Comparison of ENCODE assay signal across 15 mouse cellular contexts in genomic region chr9:25048289-25048688, GRCm38 (mm10). TPM values are rescaled to one million over a fixed set of nuclear protein-coding genes. Genes with fewer than 3 reads are reported as not detected.
A peak's percentile ranks its signal among the peaks of the same experiment; 100 is the strongest.
DNase-seq lines count a peak whose midpoint lies in the region; ATAC-seq and TF ChIP-seq lines count a peak whose summit lies in the region.
"Had no signal": no experiment of that assay in that cellular context is flagged by ENCODE, and none has a peak within 500 bp of the region (broad histone marks: within the 10 kb centered on the region; RNA-seq: fewer than 3 reads in every experiment).

No protein-coding gene starts in this region.

- no peak overlapping the region for H3K9ac ChIP-seq in heart, embryonic 13.5 days
- H3K9ac ChIP-seq in heart, embryonic 11.5 days (ENCODE audit: low read depth, low read length): no peak overlapping the region
- H3K9ac ChIP-seq in lung, embryonic 15.5 days: no peak overlapping the region
- no peak overlapping the region for H3K9ac ChIP-seq in heart, postnatal 0 days (replicated peaks; ENCODE audit: low read depth, low read length)
- H3K9ac ChIP-seq: forebrain, embryonic 15.5 days had no signal

- H3K27me3 ChIP-seq in heart, embryonic 13.5 days (replicated peaks): no peaks in the 10 kb centered on the region
- no peaks in the 10 kb centered on the region for H3K27me3 ChIP-seq in heart, embryonic 11.5 days (ENCODE audit: control insufficient read depth, insufficient read depth, low read length)
- no peaks in the 10 kb centered on the region for H3K27me3 ChIP-seq in lung, embryonic 15.5 days
- no peaks in the 10 kb centered on the region for H3K27me3 ChIP-seq in heart, postnatal 0 days (ENCODE audit: control insufficient read depth, insufficient read depth, low read length)
- H3K27me3 ChIP-seq: forebrain, embryonic 15.5 days had no signal

- H3K9me3 ChIP-seq in heart, embryonic 13.5 days: no peaks in the 10 kb centered on the region
- no peaks in the 10 kb centered on the region for H3K9me3 ChIP-seq in heart, embryonic 11.5 days (replicated peaks; ENCODE audit: control insufficient read depth, low read length)
- no peaks in the 10 kb centered on the region for H3K9me3 ChIP-seq in lung, embryonic 15.5 days
- H3K9me3 ChIP-seq in heart, postnatal 0 days (replicated peaks; ENCODE audit: control insufficient read depth, low read length): no peaks in the 10 kb centered on the region
- H3K9me3 ChIP-seq: forebrain, embryonic 15.5 days had no signal

- H3K36me3 ChIP-seq in heart, embryonic 13.5 days: no peaks in the 10 kb centered on the region
- no peaks in the 10 kb centered on the region for H3K36me3 ChIP-seq in heart, embryonic 11.5 days (ENCODE audit: control insufficient read depth, insufficient read depth, low read length)
- no peaks in the 10 kb centered on the region for H3K36me3 ChIP-seq in lung, embryonic 15.5 days
- no peaks in the 10 kb centered on the region for H3K36me3 ChIP-seq in heart, postnatal 0 days (replicated peaks; ENCODE audit: control insufficient read depth, insufficient read depth, low read length)
- H3K36me3 ChIP-seq: forebrain, embryonic 15.5 days had no signal

- H3K4me2 ChIP-seq in heart, embryonic 13.5 days: peak overlapping the region; percentile 18; the same call in 1 of the 2 replicates
- no peak overlapping the region for H3K4me2 ChIP-seq in heart, embryonic 11.5 days
- peak overlapping the region; percentile 26; the same call in 1 of the 2 replicates for H3K4me2 ChIP-seq in lung, embryonic 15.5 days
- H3K4me2 ChIP-seq in heart, postnatal 0 days (ENCODE audit: low read depth, low read length): peak overlapping the region; percentile 28; the same call in 1 of the 2 replicates
- H3K4me2 ChIP-seq: forebrain, embryonic 15.5 days had no signal

- ATAC-seq in heart, embryonic 13.5 days (ENCODE audit: extremely low read depth, insufficient number of reproducible peaks, low FRiP score, low TSS enrichment): no peak
- no peak for ATAC-seq in heart, embryonic 11.5 days (replicated peaks; ENCODE audit: insufficient number of reproducible peaks, low FRiP score, low TSS enrichment)
- peak; percentile 5; the same call in 1 of the 2 replicates for ATAC-seq in lung, embryonic 15.5 days (ENCODE audit: borderline replicate concordance, extremely low read depth, low FRiP score, low TSS enrichment)
- 0 out of 2 replicates have a peak, but pooled peaks have one; percentile 14 for ATAC-seq in heart, postnatal 0 days (ENCODE audit: insufficient read depth, low read depth)
- ATAC-seq in megakaryocyte-erythroid progenitor cell, adult 5-6 weeks (replicated peaks; ENCODE audit: low FRiP score, low TSS enrichment, poor library complexity, severe bottlenecking): peak; percentile 47
- ATAC-seq: forebrain, embryonic 15.5 days had no signal

- TF ChIP-seq CTCF in heart, postnatal 0 days (IDR thresholded peaks at IDR 0.05; ENCODE audit: low read depth): no peak

- H3K27ac ChIP-seq in heart, embryonic 13.5 days (replicated peaks): 0 out of 2 replicates have a peak overlapping the region, but pooled peaks have one; percentile 6
- no peak overlapping the region for H3K27ac ChIP-seq in heart, embryonic 11.5 days (ENCODE audit: low read depth, low read length)
- H3K27ac ChIP-seq in lung, embryonic 15.5 days: peak overlapping the region; percentile 50; the same call in 1 of the 2 replicates
- 0 out of 2 replicates have a peak overlapping the region, but pooled peaks have one; percentile 7 for H3K27ac ChIP-seq in heart, postnatal 0 days (ENCODE audit: low read depth)
- H3K27ac ChIP-seq: forebrain, embryonic 15.5 days; left cerebral cortex, adult 2 months; macrophage had no signal

- peaks cover 8% of the 10 kb centered on the region; the same call in 1 of the 2 replicates for H3K4me1 ChIP-seq in heart, embryonic 13.5 days
- H3K4me1 ChIP-seq in heart, embryonic 11.5 days (ENCODE audit: control insufficient read depth, insufficient read depth, low read length): no peaks in the 10 kb centered on the region
- H3K4me1 ChIP-seq in lung, embryonic 15.5 days: peaks cover 4% of the 10 kb centered on the region; the same call in 1 of the 2 replicates
- no peaks in the 10 kb centered on the region for H3K4me1 ChIP-seq in heart, postnatal 0 days (ENCODE audit: control insufficient read depth, insufficient read depth)
- H3K4me1 ChIP-seq: forebrain, embryonic 15.5 days had no signal

- TF ChIP-seq EP300 in heart, postnatal 0 days (IDR thresholded peaks at IDR 0.05; ENCODE audit: low read depth): no peak

- no peak for DNase-seq in lung, adult 18-20 months
- DNase-seq in heart, postnatal 0 days (ENCODE audit: low spot score): no peak
- DNase-seq in right cerebral cortex, adult 18-20 months: no peak
- DNase-seq in spleen, postnatal 36 days (ENCODE audit: low spot score in 2 of 2): no peak
- DNase-seq: adrenal gland, adult 8-10 months; gastrocnemius, postnatal 25 days had no signal

- H3K4me3 ChIP-seq in heart, embryonic 13.5 days: no peak overlapping the region
- no peak overlapping the region for H3K4me3 ChIP-seq in heart, embryonic 11.5 days (ENCODE audit: low read depth, low read length)
- H3K4me3 ChIP-seq in lung, embryonic 15.5 days: no peak overlapping the region
- no peak overlapping the region for H3K4me3 ChIP-seq in heart, postnatal 0 days (ENCODE audit: low read depth, low read length)
- H3K4me3 ChIP-seq: forebrain, embryonic 15.5 days; left cerebral cortex, adult 2 months had no signal

- WGBS in heart, embryonic 13.5 days: 13% methylated on average over 2 of the region's 2 CpGs
- 26% methylated on average over 2 of the region's 2 CpGs for WGBS in heart, embryonic 11.5 days (ENCODE audit: insufficient replicate concordance)
- 11% methylated on average over 2 of the region's 2 CpGs for WGBS in lung, embryonic 15.5 days
- 29% methylated on average over 2 of the region's 2 CpGs for WGBS in heart, postnatal 0 days

RNA-seq across cellular contexts. Expression of gene Gm10181, which starts 40.9 kb away (rescaled TPM):
- polyA plus RNA-seq in heart, embryonic 13.5 days (2015; fragmentation: Nextera tagmentation; extraction: Ambion mirVana): not detected in 2 replicates
- not detected in 2 replicates for polyA plus RNA-seq in heart, embryonic 11.5 days (2014; fragmentation: Nextera tagmentation; extraction: Ambion mirVana)
- not detected in 2 replicates for polyA plus RNA-seq in lung, embryonic 15.5 days (2015; fragmentation: Nextera tagmentation; extraction: Ambion mirVana)
- not detected in 2 replicates for total RNA-seq in heart, postnatal 0 days (2014; rRNA removed; ENCODE audit: low replicate concordance)
- polyA plus RNA-seq in heart, postnatal 0 days (2015; fragmentation: Nextera tagmentation; extraction: Ambion mirVana): not detected in 2 replicates
- not detected in 2 replicates for total RNA-seq in megakaryocyte-erythroid progenitor cell, adult 5-6 weeks (2014; fragmentation: Nextera tagmentation)
- total RNA-seq in megakaryocyte-erythroid progenitor cell, adult 5-6 weeks (2017): not detected in 2 replicates
- total RNA-seq: adrenal gland, adult 8-10 months; gastrocnemius, postnatal 25 days; left cerebral cortex, adult 2 months had no signal
- polyA plus RNA-seq: forebrain, embryonic 15.5 days; macrophage; spleen, adult 2 months; thymus, postnatal 0 days had no signal

Comparison
In these comparisons a context has a peak if more than half of its experiments do, and no peak if none do; other contexts are left out.
1. ATAC-seq: peak in lung, embryonic 15.5 days (single experiment), heart, postnatal 0 days (single experiment) and megakaryocyte-erythroid progenitor cell, adult 5-6 weeks (single experiment); none in heart, embryonic 13.5 days (single experiment) and heart, embryonic 11.5 days (single experiment).